Mouse (Mus musculus): ENCODE data around the gene Clcn1. TPM values are rescaled to one million over a fixed set of nuclear protein-coding genes. Genes with fewer than 3 reads are reported as not detected.

Gene Clcn1
- 0.66 and 1.00 TPM in 2 replicates for polyA plus RNA-seq (2012; rRNA removed)

DNA sequence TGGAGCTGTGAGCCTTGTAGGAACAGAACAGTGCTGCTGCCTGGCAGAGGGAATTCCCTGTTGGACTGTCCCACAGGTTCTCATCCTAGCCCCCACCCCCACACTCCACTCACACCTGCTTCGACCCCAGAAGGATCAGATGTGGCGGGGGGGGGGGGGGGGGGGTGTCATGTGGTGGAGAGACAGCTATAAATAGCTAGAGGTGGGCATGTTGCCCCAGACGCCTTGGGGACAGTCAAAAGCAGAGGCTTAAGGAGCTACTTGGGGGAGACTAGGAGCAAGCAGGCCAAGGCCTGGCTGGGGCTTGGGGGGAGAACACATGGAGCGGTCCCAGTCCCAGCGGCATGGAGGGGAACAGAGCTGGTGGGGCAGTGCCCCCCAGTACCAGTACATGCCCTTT lies at the start of gene Clcn1:
TSS of gene Clcn1 (plus strand) at position 238 of the 400 bp plus-strand sequence.
- WGBS: 75% methylated on average over 5 of the region's 5 CpGs
- Histone ChIP-seq H3K4me3 (ENCODE audit: control insufficient read depth, insufficient read depth, low read length) (no peak within 1 kb of the TSS), H3K27ac (ENCODE audit: control insufficient read depth, insufficient read depth, low read length) (no peak within 1 kb of the TSS), H3K27me3 (ENCODE audit: control insufficient read depth, insufficient read depth, low read length) (no peaks in the 10 kb centered on the region), H3K4me1 (replicated peaks; ENCODE audit: control insufficient read depth, insufficient read depth, low read length) (no peaks in the 10 kb centered on the region; the same call in 1 of the 2 replicates), H3K36me3 (ENCODE audit: control insufficient read depth, insufficient read depth, low read length) (peaks cover 24% of the 10 kb centered on the region)
- no peak for TF ChIP-seq CTCF (IDR thresholded peaks at IDR 0.05; ENCODE audit: borderline replicate concordance, control insufficient read depth, extremely low read depth, insufficient read depth, low read length, poor library complexity)
- no peak for TF ChIP-seq POLR2A (IDR thresholded peaks at IDR 0.05; ENCODE audit: control insufficient read depth, extremely low read depth, insufficient read depth, low read length, poor library complexity)
- DNase-seq: no peak

DNA sequence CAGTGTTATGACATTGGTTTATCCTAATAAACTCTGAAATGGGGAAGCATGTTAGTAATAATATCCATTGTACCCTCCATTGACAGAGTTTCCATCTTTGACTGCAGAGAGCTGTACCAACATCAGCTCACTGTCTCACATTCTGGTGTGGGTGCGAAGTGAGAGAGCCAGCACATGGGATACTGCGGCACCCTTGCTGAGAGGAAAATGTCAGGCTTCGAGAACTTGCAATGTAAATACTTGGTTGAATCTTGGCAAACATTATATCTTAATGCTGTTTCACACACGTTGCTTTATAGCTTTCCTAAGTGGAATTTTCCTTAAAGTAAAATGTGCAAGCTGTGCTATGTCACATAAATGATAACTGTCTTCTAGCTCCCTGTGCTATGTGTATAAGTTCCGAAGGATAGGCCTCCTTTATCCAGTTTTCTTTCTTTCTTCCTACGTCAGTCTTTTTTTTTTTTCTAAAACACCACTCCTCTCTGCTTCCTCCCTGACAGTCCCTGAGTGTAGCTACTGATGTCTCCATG lies 49.1 kb upstream of the Clcn1 start:
- no peak overlapping the region for H3K27ac ChIP-seq (ENCODE audit: control insufficient read depth, insufficient read depth, low read length)
- no peaks in the 10 kb centered on the region for H3K27me3 ChIP-seq (ENCODE audit: control insufficient read depth, insufficient read depth, low read length)
- no peaks in the 10 kb centered on the region for H3K36me3 ChIP-seq (ENCODE audit: control insufficient read depth, insufficient read depth, low read length)
- no peak for DNase-seq
- H3K4me1 ChIP-seq (replicated peaks; ENCODE audit: control insufficient read depth, insufficient read depth, low read length): no peaks in the 10 kb centered on the region
- H3K4me3 ChIP-seq (ENCODE audit: control insufficient read depth, insufficient read depth, low read length): no peak overlapping the region
- 88% methylated on average over 6 of the region's 6 CpGs for WGBS
- no peak for TF ChIP-seq POLR2A (IDR thresholded peaks at IDR 0.05; ENCODE audit: control insufficient read depth, extremely low read depth, insufficient read depth, low read length, poor library complexity)
- no peak for TF ChIP-seq CTCF (IDR thresholded peaks at IDR 0.05; ENCODE audit: borderline replicate concordance, control insufficient read depth, extremely low read depth, insufficient read depth, low read length, poor library complexity)

DNA sequence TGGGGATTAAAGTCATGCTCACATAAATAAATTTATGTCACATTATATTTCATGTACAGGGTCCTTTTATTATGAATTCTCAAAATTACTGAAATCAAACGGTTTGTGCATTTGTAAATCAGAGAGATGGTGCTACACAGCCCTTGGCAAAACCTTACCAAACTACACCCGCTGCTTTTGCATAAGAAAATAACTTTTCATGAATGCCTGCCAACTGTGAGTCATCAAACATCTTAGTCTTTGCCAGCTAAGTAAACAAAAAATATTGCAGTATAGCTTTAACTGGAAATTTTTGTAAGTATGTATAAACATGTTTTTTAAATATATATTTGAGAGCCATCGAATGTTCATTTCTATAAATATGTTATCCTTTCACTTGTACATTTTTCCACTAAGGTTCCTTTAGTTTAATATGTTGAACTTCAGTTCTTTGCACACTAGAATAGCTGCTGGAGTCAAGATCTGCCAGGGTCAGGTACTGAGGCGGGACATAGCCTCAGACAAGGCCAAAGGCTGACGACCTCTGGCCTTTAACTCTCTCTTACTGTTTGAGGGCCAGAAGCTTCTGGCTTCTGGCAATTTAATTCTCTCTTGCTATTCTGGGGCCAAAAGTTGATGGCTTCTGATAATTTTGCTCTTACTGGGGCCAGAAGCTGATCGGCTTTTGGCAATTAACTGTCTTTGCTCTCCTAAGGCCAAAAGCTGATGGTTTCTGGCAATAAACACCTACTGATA lies 45.0 kb upstream of the Clcn1 start:
- Histone ChIP-seq H3K27ac (ENCODE audit: control insufficient read depth, insufficient read depth, low read length) (no peak overlapping the region), H3K27me3 (ENCODE audit: control insufficient read depth, insufficient read depth, low read length) (no peaks in the 10 kb centered on the region), H3K4me1 (replicated peaks; ENCODE audit: control insufficient read depth, insufficient read depth, low read length) (peaks cover 6% of the 10 kb centered on the region), H3K36me3 (ENCODE audit: control insufficient read depth, insufficient read depth, low read length) (no peaks in the 10 kb centered on the region), H3K4me3 (ENCODE audit: control insufficient read depth, insufficient read depth, low read length) (no peak overlapping the region)
- DNase-seq: no peak
- 93% methylated on average over 6 of the region's 6 CpGs for WGBS
- TF ChIP-seq CTCF (IDR thresholded peaks at IDR 0.05; ENCODE audit: borderline replicate concordance, control insufficient read depth, extremely low read depth, insufficient read depth, low read length, poor library complexity) (no peak), POLR2A (IDR thresholded peaks at IDR 0.05; ENCODE audit: control insufficient read depth, extremely low read depth, insufficient read depth, low read length, poor library complexity) (no peak)

DNA sequence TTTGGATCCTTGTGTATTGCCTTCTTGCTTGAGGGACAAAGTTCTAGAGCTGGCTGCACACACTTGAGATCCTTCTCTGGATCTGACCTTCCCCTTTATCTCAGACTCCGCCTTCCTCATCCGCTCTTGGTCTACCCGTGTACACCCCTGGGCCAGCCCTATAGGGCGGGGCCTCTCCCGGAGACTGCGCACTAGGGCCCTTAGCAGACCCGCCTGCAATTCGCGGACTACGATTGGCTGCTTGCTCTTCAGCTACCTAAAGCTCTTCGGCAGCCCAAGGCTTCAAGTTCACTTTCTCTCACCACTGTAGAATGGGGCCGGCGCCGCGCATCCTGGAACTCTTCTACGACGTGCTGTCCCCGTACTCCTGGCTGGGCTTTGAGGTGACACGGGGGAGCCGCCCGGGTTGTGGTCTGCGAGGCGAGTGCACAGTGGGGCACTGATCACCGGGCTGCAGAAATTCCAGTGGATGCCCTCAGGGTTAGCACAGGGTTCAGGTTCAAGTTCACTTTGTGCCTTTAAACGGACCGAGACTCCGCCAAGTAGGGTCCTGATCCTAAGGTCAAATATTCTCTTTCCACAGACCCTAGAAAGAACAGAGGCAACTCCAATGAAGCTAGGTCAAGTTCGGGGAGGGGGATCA lies 40.7 kb upstream of the Clcn1 start, which contains the start of gene Gstk1:
TSS of gene Gstk1 (plus strand) at position 225 of the 643 bp plus-strand sequence.
- peak; percentile 84 for DNase-seq
- Histone ChIP-seq H3K4me1 (replicated peaks; ENCODE audit: control insufficient read depth, insufficient read depth, low read length) (peaks cover 7% of the 10 kb centered on the region), H3K27me3 (ENCODE audit: control insufficient read depth, insufficient read depth, low read length) (no peaks in the 10 kb centered on the region), H3K36me3 (ENCODE audit: control insufficient read depth, insufficient read depth, low read length) (no peaks in the 10 kb centered on the region), H3K4me3 (ENCODE audit: control insufficient read depth, insufficient read depth, low read length) (peak within 1 kb of the TSS; percentile 53), H3K27ac (ENCODE audit: control insufficient read depth, insufficient read depth, low read length) (no peak within 1 kb of the TSS)
- 3% methylated on average over 28 of the region's 28 CpGs for WGBS
- TF ChIP-seq CTCF (IDR thresholded peaks at IDR 0.05; ENCODE audit: borderline replicate concordance, control insufficient read depth, extremely low read depth, insufficient read depth, low read length, poor library complexity) (no peak), POLR2A (IDR thresholded peaks at IDR 0.05; ENCODE audit: control insufficient read depth, extremely low read depth, insufficient read depth, low read length, poor library complexity) (peak; percentile 53; the same call in 1 of the 2 replicates)

DNA sequence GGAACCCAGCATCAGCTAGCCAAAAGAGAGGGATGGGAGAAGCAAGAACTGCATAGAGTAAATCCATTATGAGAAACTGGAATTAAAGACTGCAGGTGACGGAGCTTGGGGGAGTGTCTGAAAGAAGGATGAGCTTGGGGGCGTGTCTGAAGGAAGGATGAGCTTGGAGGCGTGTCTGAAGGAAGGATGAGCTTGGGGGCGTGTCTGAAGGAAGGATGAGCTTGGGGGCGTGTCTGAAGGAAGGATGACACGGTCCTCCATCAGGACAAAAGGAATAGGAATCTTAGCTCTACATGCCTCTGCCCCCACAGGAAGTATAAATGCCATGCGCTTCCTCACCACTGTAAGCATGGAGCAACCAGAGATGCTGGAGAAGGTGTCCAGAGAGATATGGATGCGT lies 39.3 kb upstream of the Clcn1 start:
- Histone ChIP-seq H3K36me3 (ENCODE audit: control insufficient read depth, insufficient read depth, low read length) (no peaks in the 10 kb centered on the region), H3K27me3 (ENCODE audit: control insufficient read depth, insufficient read depth, low read length) (no peaks in the 10 kb centered on the region), H3K27ac (ENCODE audit: control insufficient read depth, insufficient read depth, low read length) (no peak overlapping the region), H3K4me3 (ENCODE audit: control insufficient read depth, insufficient read depth, low read length) (no peak overlapping the region), H3K4me1 (replicated peaks; ENCODE audit: control insufficient read depth, insufficient read depth, low read length) (peaks cover 7% of the 10 kb centered on the region)
- DNase-seq: peak; percentile 14
- WGBS: 76% methylated on average over 8 of the region's 8 CpGs
- no peak for TF ChIP-seq POLR2A (IDR thresholded peaks at IDR 0.05; ENCODE audit: control insufficient read depth, extremely low read depth, insufficient read depth, low read length, poor library complexity)
- TF ChIP-seq CTCF (IDR thresholded peaks at IDR 0.05; ENCODE audit: borderline replicate concordance, control insufficient read depth, extremely low read depth, insufficient read depth, low read length, poor library complexity): no peak

DNA sequence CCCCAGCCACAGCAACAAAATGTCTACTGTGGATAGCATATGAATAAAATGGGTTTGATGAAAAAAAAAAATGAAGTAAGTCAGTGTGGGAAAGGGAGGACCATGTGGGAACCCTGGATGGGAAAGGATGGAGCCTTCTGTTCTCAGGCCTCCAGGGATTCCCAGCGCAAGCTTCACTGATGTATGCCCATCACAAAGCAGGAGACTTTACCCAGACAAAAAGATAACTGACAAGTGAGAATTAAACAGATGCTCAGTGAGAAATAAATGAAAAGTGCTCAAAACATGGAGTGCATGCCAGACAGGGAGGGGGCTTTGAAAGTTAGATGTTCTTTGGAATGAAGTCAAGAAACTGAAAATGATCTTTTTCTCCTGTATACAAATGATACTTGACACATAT lies 38.5 kb upstream of the Clcn1 start:
- Histone ChIP-seq H3K4me3 (ENCODE audit: control insufficient read depth, insufficient read depth, low read length) (no peak overlapping the region), H3K27ac (ENCODE audit: control insufficient read depth, insufficient read depth, low read length) (no peak overlapping the region), H3K4me1 (replicated peaks; ENCODE audit: control insufficient read depth, insufficient read depth, low read length) (peaks cover 7% of the 10 kb centered on the region), H3K27me3 (ENCODE audit: control insufficient read depth, insufficient read depth, low read length) (no peaks in the 10 kb centered on the region), H3K36me3 (ENCODE audit: control insufficient read depth, insufficient read depth, low read length) (no peaks in the 10 kb centered on the region)
- no peak for TF ChIP-seq CTCF (IDR thresholded peaks at IDR 0.05; ENCODE audit: borderline replicate concordance, control insufficient read depth, extremely low read depth, insufficient read depth, low read length, poor library complexity)
- no peak for TF ChIP-seq POLR2A (IDR thresholded peaks at IDR 0.05; ENCODE audit: control insufficient read depth, extremely low read depth, insufficient read depth, low read length, poor library complexity)
- DNase-seq: no peak
- WGBS: 97% methylated on average over 1 of the region's 1 CpGs

Data from thymus, adult 2 months (tissue).